8 mouse cellular contexts compared by ENCODE assay signal in genomic region chr17:45565103-45565502, GRCm38 (mm10). TPM values are rescaled to one million over a fixed set of nuclear protein-coding genes. Genes with fewer than 3 reads are reported as not detected.
DNase-seq lines count a peak whose midpoint lies in the region; ATAC-seq lines count a peak whose summit lies in the region.

No protein-coding gene starts in this region.

- peak overlapping the region; percentile 84 for H3K4me3 ChIP-seq in heart, embryonic 11.5 days (ENCODE audit: low read depth, low read length)
- H3K4me3 ChIP-seq in hindbrain, embryonic 16.5 days (ENCODE audit: low read length), result peak overlapping the region; percentile 66
- H3K4me3 ChIP-seq in midbrain, embryonic 14.5 days (replicated peaks; ENCODE audit: low read depth, low read length), result peak overlapping the region; percentile 78

- peaks cover 30% of the 10 kb centered on the region for H3K36me3 ChIP-seq in heart, embryonic 11.5 days (ENCODE audit: control insufficient read depth, insufficient read depth, low read length)
- H3K36me3 ChIP-seq in hindbrain, embryonic 16.5 days (ENCODE audit: control insufficient read depth, insufficient read depth, low read length), result peaks cover 34% of the 10 kb centered on the region
- H3K36me3 ChIP-seq in midbrain, embryonic 14.5 days (ENCODE audit: control insufficient read depth, insufficient read depth, low read length), result peaks cover 44% of the 10 kb centered on the region

- H3K4me1 ChIP-seq in heart, embryonic 11.5 days (ENCODE audit: control insufficient read depth, insufficient read depth, low read length), result peaks cover 14% of the 10 kb centered on the region
- peaks cover 10% of the 10 kb centered on the region for H3K4me1 ChIP-seq in hindbrain, embryonic 16.5 days (ENCODE audit: control insufficient read depth, insufficient read depth, low read depth, low read length)
- peaks cover 8% of the 10 kb centered on the region for H3K4me1 ChIP-seq in midbrain, embryonic 14.5 days (ENCODE audit: control insufficient read depth, insufficient read depth, low read length)

- peak overlapping the region; percentile 37; the same call in 1 of the 2 replicates for H3K27ac ChIP-seq in heart, embryonic 11.5 days (ENCODE audit: low read depth, low read length)
- no peak overlapping the region for H3K27ac ChIP-seq in hindbrain, embryonic 16.5 days (ENCODE audit: low read depth, low read length)
- no peak overlapping the region for H3K27ac ChIP-seq in midbrain, embryonic 14.5 days (replicated peaks; ENCODE audit: low read depth, low read length)

- H3K27me3 ChIP-seq in heart, embryonic 11.5 days (ENCODE audit: control insufficient read depth, insufficient read depth, low read length), result no peaks in the 10 kb centered on the region
- H3K27me3 ChIP-seq in hindbrain, embryonic 16.5 days (replicated peaks; ENCODE audit: control insufficient read depth, insufficient read depth, low read length), result no peaks in the 10 kb centered on the region
- no peaks in the 10 kb centered on the region for H3K27me3 ChIP-seq in midbrain, embryonic 14.5 days (ENCODE audit: control insufficient read depth, insufficient read depth, low read length)

- 96% methylated on average over 11 of the region's 11 CpGs for WGBS in heart, embryonic 11.5 days (ENCODE audit: insufficient replicate concordance)
- WGBS in hindbrain, embryonic 16.5 days, result 93% methylated on average over 11 of the region's 11 CpGs
- 96% methylated on average over 11 of the region's 11 CpGs for WGBS in midbrain, embryonic 14.5 days

- DNase-seq in heart, postnatal 25 days (ENCODE audit: low spot score), result no peak
- peak; percentile 72 for DNase-seq in ZHBTc4 (ENCODE audit: low read depth, low spot score)
- DNase-seq in midbrain, embryonic 14.5 days, result no peak
- no peak for DNase-seq in layer of hippocampus, postnatal 25 days (ENCODE audit: extremely low spot score in 1 of 2, low spot score in 1 of 2)
- no peak for DNase-seq in adrenal gland, postnatal 4 days (ENCODE audit: low spot score in 2 of 2)
- DNase-seq in spleen, postnatal 36 days (ENCODE audit: low spot score in 2 of 2), result no peak

- H3K4me2 ChIP-seq in heart, embryonic 11.5 days, result peak overlapping the region; percentile 84
- H3K4me2 ChIP-seq in hindbrain, embryonic 16.5 days (ENCODE audit: low read length), result peak overlapping the region; percentile 84
- peak overlapping the region; percentile 95 for H3K4me2 ChIP-seq in midbrain, embryonic 14.5 days (ENCODE audit: low read length)

- H3K9me3 ChIP-seq in heart, embryonic 11.5 days (replicated peaks; ENCODE audit: control insufficient read depth, low read length), result no peaks in the 10 kb centered on the region
- no peaks in the 10 kb centered on the region for H3K9me3 ChIP-seq in hindbrain, embryonic 16.5 days (ENCODE audit: control insufficient read depth, low read length)
- H3K9me3 ChIP-seq in midbrain, embryonic 14.5 days (ENCODE audit: control insufficient read depth, low read length), result no peaks in the 10 kb centered on the region

- intact Hi-C loops in heart, postnatal 25 days (cut with DNase I), result loop anchor here (10.0 kb wide), 1 partner anchor 470 kb away; the partner anchor contains the start of gene Vegfa

- H3K9ac ChIP-seq in heart, embryonic 11.5 days (ENCODE audit: low read depth, low read length), result peak overlapping the region; percentile 91
- H3K9ac ChIP-seq in hindbrain, embryonic 16.5 days (ENCODE audit: low read depth, low read length), result peak overlapping the region; percentile 75
- H3K9ac ChIP-seq in midbrain, embryonic 14.5 days (replicated peaks; ENCODE audit: low read length), result peak overlapping the region; percentile 86; the same call in 1 of the 2 replicates

- ATAC-seq in heart, embryonic 11.5 days (replicated peaks; ENCODE audit: insufficient number of reproducible peaks, low FRiP score, low TSS enrichment), result no peak
- no peak for ATAC-seq in hindbrain, embryonic 16.5 days
- ATAC-seq in midbrain, embryonic 14.5 days (ENCODE audit: low FRiP score, low TSS enrichment), result no peak

RNA-seq across cellular contexts. Expression of gene Slc35b2, which starts 1.4 kb away (rescaled TPM):
- 87.2 and 91.0 TPM in 2 replicates for polyA plus RNA-seq in heart, embryonic 11.5 days (2014; fragmentation: Nextera tagmentation; extraction: Ambion mirVana)
- 10 to 100 TPM; 23.7 to 24.3 TPM for total RNA-seq in heart, postnatal 25 days (2021)
- polyA plus RNA-seq in hindbrain, embryonic 16.5 days (2015; fragmentation: Nextera tagmentation; extraction: Ambion mirVana), result 96.2 and 101 TPM in 2 replicates
- 73.0 and 77.1 TPM in 2 replicates for polyA plus RNA-seq in midbrain, embryonic 14.5 days (2014; fragmentation: Nextera tagmentation; extraction: Ambion mirVana)
- total RNA-seq in layer of hippocampus, postnatal 25 days (2021), result 10 to 100 TPM; 36.1 to 38.7 TPM
- total RNA-seq in adrenal gland, postnatal 4 days (2021), result 10 to 100 TPM; 69.2 to 71.8 TPM

RNA-seq across cellular contexts. Expression of gene Hsp90ab1, which starts 8.0 kb away (rescaled TPM):
- 1,458 and 1,495 TPM in 2 replicates for polyA plus RNA-seq in heart, embryonic 11.5 days (2014; fragmentation: Nextera tagmentation; extraction: Ambion mirVana)
- 1,000 to 10,000 TPM; 1,042 to 1,257 TPM for total RNA-seq in heart, postnatal 25 days (2021)
- 1,542 and 1,571 TPM in 2 replicates for polyA plus RNA-seq in hindbrain, embryonic 16.5 days (2015; fragmentation: Nextera tagmentation; extraction: Ambion mirVana)
- polyA plus RNA-seq in midbrain, embryonic 14.5 days (2014; fragmentation: Nextera tagmentation; extraction: Ambion mirVana), result 1,248 and 1,388 TPM in 2 replicates
- 1,000 to 10,000 TPM; 1,671 to 1,815 TPM for total RNA-seq in layer of hippocampus, postnatal 25 days (2021)
- 1,000 to 10,000 TPM; 1,575 to 1,663 TPM for total RNA-seq in adrenal gland, postnatal 4 days (2021)

RNA-seq across cellular contexts. Expression of gene Nfkbie, which starts 9.6 kb away (rescaled TPM):
- polyA plus RNA-seq in heart, embryonic 11.5 days (2014; fragmentation: Nextera tagmentation; extraction: Ambion mirVana), result 2.4 TPM in 2 replicates
- total RNA-seq in heart, postnatal 25 days (2021), result 1 to 10 TPM; 1.3 to 1.4 TPM
- polyA plus RNA-seq in hindbrain, embryonic 16.5 days (2015; fragmentation: Nextera tagmentation; extraction: Ambion mirVana), result 6.1 and 6.8 TPM in 2 replicates
- polyA plus RNA-seq in midbrain, embryonic 14.5 days (2014; fragmentation: Nextera tagmentation; extraction: Ambion mirVana), result 4.2 and 4.9 TPM in 2 replicates
- total RNA-seq in layer of hippocampus, postnatal 25 days (2021), result 1 to 10 TPM; 2.6 to 3.2 TPM
- 1 to 10 TPM; 3.0 to 4.5 TPM for total RNA-seq in adrenal gland, postnatal 4 days (2021)

RNA-seq across cellular contexts. Expression of gene Tmem151b, which starts 15.6 kb away (rescaled TPM):
- 1.00 and 1.0 TPM in 2 replicates for polyA plus RNA-seq in heart, embryonic 11.5 days (2014; fragmentation: Nextera tagmentation; extraction: Ambion mirVana)
- under 1 TPM in 1 of 2 experiments, not detected in 1; 0.05 TPM for total RNA-seq in heart, postnatal 25 days (2021)
- polyA plus RNA-seq in hindbrain, embryonic 16.5 days (2015; fragmentation: Nextera tagmentation; extraction: Ambion mirVana), result 29.3 and 31.7 TPM in 2 replicates
- 20.4 and 24.1 TPM in 2 replicates for polyA plus RNA-seq in midbrain, embryonic 14.5 days (2014; fragmentation: Nextera tagmentation; extraction: Ambion mirVana)
- 100 to 1,000 TPM; 113 to 114 TPM for total RNA-seq in layer of hippocampus, postnatal 25 days (2021)
- 1 to 10 TPM; 1.7 to 3.7 TPM for total RNA-seq in adrenal gland, postnatal 4 days (2021)

RNA-seq across cellular contexts. Expression of gene Slc29a1, which starts 34.3 kb away (rescaled TPM):
- polyA plus RNA-seq in heart, embryonic 11.5 days (2014; fragmentation: Nextera tagmentation; extraction: Ambion mirVana), result 52.7 and 61.2 TPM in 2 replicates
- 10 to 100 TPM; 77.9 to 78.4 TPM for total RNA-seq in heart, postnatal 25 days (2021)
- 55.7 and 56.5 TPM in 2 replicates for polyA plus RNA-seq in hindbrain, embryonic 16.5 days (2015; fragmentation: Nextera tagmentation; extraction: Ambion mirVana)
- 21.2 and 33.2 TPM in 2 replicates for polyA plus RNA-seq in midbrain, embryonic 14.5 days (2014; fragmentation: Nextera tagmentation; extraction: Ambion mirVana)
- total RNA-seq in layer of hippocampus, postnatal 25 days (2021), result 10 to 100 TPM; 19.0 to 19.9 TPM
- total RNA-seq in adrenal gland, postnatal 4 days (2021), result 100 to 1,000 TPM; 138 to 145 TPM
